ENCODE assay signal across 13 mouse cellular contexts in the genomic region with DNA sequence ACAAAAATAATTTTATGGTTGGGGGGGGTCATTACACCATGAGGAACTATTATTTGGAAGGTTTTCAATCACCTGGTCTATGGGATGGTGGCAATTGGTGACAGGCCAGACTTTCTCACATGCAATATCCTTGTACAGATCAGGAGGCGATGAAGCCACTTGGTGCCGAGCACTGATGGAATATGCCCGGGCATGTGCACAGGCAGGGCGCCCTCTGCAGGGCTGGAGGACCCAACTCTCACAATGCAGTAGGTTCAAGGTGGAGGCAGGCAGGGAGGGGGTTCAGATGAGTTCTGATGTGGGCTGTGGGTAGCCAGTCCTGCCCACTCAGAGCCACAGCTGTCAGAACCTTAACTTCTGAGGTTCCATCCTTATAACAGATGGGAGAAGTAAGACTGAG. TPM values are rescaled to one million over a fixed set of nuclear protein-coding genes. Genes with fewer than 3 reads are reported as not detected.
DNase-seq lines count a peak whose midpoint lies in the region; ATAC-seq and TF ChIP-seq lines count a peak whose summit lies in the region.
"Had no signal": no experiment of that assay in that cellular context is flagged by ENCODE, and none has a peak within 500 bp of the region (broad histone marks: within the 10 kb centered on the region; RNA-seq: fewer than 3 reads in every experiment).

No protein-coding gene starts in this region.

- DNase-seq in hindbrain, postnatal 0 days (ENCODE audit: low spot score) = no peak
- no peak for DNase-seq in hindbrain, embryonic 14.5 days (ENCODE audit: low spot score)
- DNase-seq in midbrain, postnatal 0 days (ENCODE audit: low spot score) = no peak
- no peak for DNase-seq in midbrain, embryonic 11.5 days (ENCODE audit: low spot score, missing footprints)
- peak; percentile 52 for DNase-seq in ES-CJ7 (ENCODE audit: low read depth, low spot score)
- DNase-seq in splenic B cell, adult 2 months (ENCODE audit: low read depth, low spot score) = peak; percentile 6
- no peak for DNase-seq in left cerebral cortex, postnatal 10 days (ENCODE audit: extremely low spot score in 1 of 2, low spot score in 2 of 2)
- DNase-seq: adrenal gland, postnatal 10 days; heart, adult 11 months; heart, postnatal 14 days had no signal

- no peak overlapping the region for H3K4me3 ChIP-seq in hindbrain, postnatal 0 days (ENCODE audit: low read length)
- H3K4me3 ChIP-seq in hindbrain, embryonic 14.5 days (replicated peaks; ENCODE audit: low read length) = no peak overlapping the region
- H3K4me3 ChIP-seq in midbrain, postnatal 0 days (ENCODE audit: low read depth, low read length) = no peak overlapping the region
- no peak overlapping the region for H3K4me3 ChIP-seq in midbrain, embryonic 11.5 days (ENCODE audit: low read depth, low read length)
- no peak overlapping the region for H3K4me3 ChIP-seq in hindbrain, embryonic 16.5 days (ENCODE audit: low read length)
- H3K4me3 ChIP-seq: limb, embryonic 13.5 days had no signal

- intact Hi-C loops in left cerebral cortex, postnatal 10 days (cut with DNase I) = no loop called here

- H3K27me3 ChIP-seq in hindbrain, postnatal 0 days (ENCODE audit: insufficient read depth, low read length) = no peaks in the 10 kb centered on the region
- H3K27me3 ChIP-seq in hindbrain, embryonic 14.5 days (ENCODE audit: control insufficient read depth, insufficient read depth, low read length) = no peaks in the 10 kb centered on the region
- H3K27me3 ChIP-seq in midbrain, postnatal 0 days (ENCODE audit: insufficient read depth, low read length) = no peaks in the 10 kb centered on the region
- H3K27me3 ChIP-seq in midbrain, embryonic 11.5 days (ENCODE audit: control insufficient read depth, insufficient read depth, low read length) = no peaks in the 10 kb centered on the region
- H3K27me3 ChIP-seq in splenic B cell, adult 2 months (ENCODE audit: control insufficient read depth, insufficient read depth, low read length, poor library complexity, severe bottlenecking) = no peaks in the 10 kb centered on the region
- H3K27me3 ChIP-seq in hindbrain, embryonic 16.5 days (replicated peaks; ENCODE audit: control insufficient read depth, insufficient read depth, low read length) = no peaks in the 10 kb centered on the region
- H3K27me3 ChIP-seq: limb, embryonic 13.5 days had no signal

- H3K4me1 ChIP-seq in hindbrain, postnatal 0 days (ENCODE audit: insufficient read depth, low read length) = no peaks in the 10 kb centered on the region
- no peaks in the 10 kb centered on the region for H3K4me1 ChIP-seq in hindbrain, embryonic 14.5 days (replicated peaks; ENCODE audit: control insufficient read depth, insufficient read depth, low read length)
- H3K4me1 ChIP-seq in midbrain, postnatal 0 days (ENCODE audit: insufficient read depth, low read length) = no peaks in the 10 kb centered on the region
- no peaks in the 10 kb centered on the region for H3K4me1 ChIP-seq in midbrain, embryonic 11.5 days (ENCODE audit: control insufficient read depth, insufficient read depth, low read length)
- no peaks in the 10 kb centered on the region for H3K4me1 ChIP-seq in hindbrain, embryonic 16.5 days (ENCODE audit: control insufficient read depth, insufficient read depth, low read depth, low read length)
- H3K4me1 ChIP-seq: limb, embryonic 13.5 days had no signal

- no peaks in the 10 kb centered on the region for H3K36me3 ChIP-seq in hindbrain, postnatal 0 days (ENCODE audit: insufficient read depth, low read length)
- H3K36me3 ChIP-seq in hindbrain, embryonic 14.5 days (replicated peaks; ENCODE audit: control insufficient read depth, insufficient read depth) = no peaks in the 10 kb centered on the region
- no peaks in the 10 kb centered on the region for H3K36me3 ChIP-seq in midbrain, postnatal 0 days (ENCODE audit: insufficient read depth, low read length)
- H3K36me3 ChIP-seq in midbrain, embryonic 11.5 days (ENCODE audit: control insufficient read depth, insufficient read depth, low read length) = no peaks in the 10 kb centered on the region
- no peaks in the 10 kb centered on the region for H3K36me3 ChIP-seq in splenic B cell, adult 2 months (ENCODE audit: control insufficient read depth, insufficient read depth, low read length, poor library complexity, severe bottlenecking)
- no peaks in the 10 kb centered on the region for H3K36me3 ChIP-seq in hindbrain, embryonic 16.5 days (ENCODE audit: control insufficient read depth, insufficient read depth, low read length)
- H3K36me3 ChIP-seq: limb, embryonic 13.5 days had no signal

- no peak overlapping the region for H3K4me2 ChIP-seq in hindbrain, postnatal 0 days (ENCODE audit: low read depth, low read length)
- no peak overlapping the region for H3K4me2 ChIP-seq in hindbrain, embryonic 14.5 days (replicated peaks)
- H3K4me2 ChIP-seq in midbrain, postnatal 0 days (ENCODE audit: low read depth, low read length, poor library complexity, severe bottlenecking) = no peak overlapping the region
- no peak overlapping the region for H3K4me2 ChIP-seq in midbrain, embryonic 11.5 days
- no peak overlapping the region for H3K4me2 ChIP-seq in hindbrain, embryonic 16.5 days (ENCODE audit: low read length)
- H3K4me2 ChIP-seq: limb, embryonic 13.5 days had no signal

- TF ChIP-seq CTCF in hindbrain, postnatal 0 days (IDR thresholded peaks at IDR 0.05; ENCODE audit: low read depth) = peak; percentile 39
- peak; percentile 29 for TF ChIP-seq CTCF in midbrain, postnatal 0 days (IDR thresholded peaks at IDR 0.05)

- ATAC-seq in hindbrain, postnatal 0 days = no peak
- no peak for ATAC-seq in hindbrain, embryonic 14.5 days (ENCODE audit: low FRiP score)
- ATAC-seq in midbrain, postnatal 0 days (ENCODE audit: low FRiP score) = no peak
- no peak for ATAC-seq in midbrain, embryonic 11.5 days (ENCODE audit: low FRiP score)
- no peak for ATAC-seq in hindbrain, embryonic 16.5 days

- H3K9ac ChIP-seq in hindbrain, postnatal 0 days (replicated peaks; ENCODE audit: low read length) = no peak overlapping the region
- H3K9ac ChIP-seq in hindbrain, embryonic 14.5 days = no peak overlapping the region
- H3K9ac ChIP-seq in midbrain, postnatal 0 days (replicated peaks; ENCODE audit: low read length, poor library complexity, severe bottlenecking) = no peak overlapping the region
- H3K9ac ChIP-seq in midbrain, embryonic 11.5 days (ENCODE audit: low read length) = no peak overlapping the region
- no peak overlapping the region for H3K9ac ChIP-seq in hindbrain, embryonic 16.5 days (ENCODE audit: low read depth, low read length)
- H3K9ac ChIP-seq: limb, embryonic 13.5 days had no signal

- H3K9me3 ChIP-seq in hindbrain, postnatal 0 days (ENCODE audit: low read length) = no peaks in the 10 kb centered on the region
- no peaks in the 10 kb centered on the region for H3K9me3 ChIP-seq in hindbrain, embryonic 14.5 days (ENCODE audit: control insufficient read depth, low read length)
- H3K9me3 ChIP-seq in midbrain, postnatal 0 days (ENCODE audit: low read length) = no peaks in the 10 kb centered on the region
- H3K9me3 ChIP-seq in midbrain, embryonic 11.5 days (ENCODE audit: control insufficient read depth, low read length) = no peaks in the 10 kb centered on the region
- no peaks in the 10 kb centered on the region for H3K9me3 ChIP-seq in hindbrain, embryonic 16.5 days (ENCODE audit: control insufficient read depth, low read length)
- H3K9me3 ChIP-seq: limb, embryonic 13.5 days had no signal

- no peak overlapping the region for H3K27ac ChIP-seq in hindbrain, postnatal 0 days
- no peak overlapping the region for H3K27ac ChIP-seq in hindbrain, embryonic 14.5 days
- H3K27ac ChIP-seq in midbrain, postnatal 0 days (ENCODE audit: low read depth, low read length) = no peak overlapping the region
- H3K27ac ChIP-seq in midbrain, embryonic 11.5 days (ENCODE audit: low read depth, low read length) = no peak overlapping the region
- H3K27ac ChIP-seq in hindbrain, embryonic 16.5 days (ENCODE audit: low read depth, low read length) = no peak overlapping the region
- H3K27ac ChIP-seq: limb, embryonic 13.5 days had no signal

- WGBS in hindbrain, postnatal 0 days = 84% methylated on average over 4 of the region's 4 CpGs
- WGBS in hindbrain, embryonic 14.5 days = 78% methylated on average over 4 of the region's 4 CpGs
- 79% methylated on average over 4 of the region's 4 CpGs for WGBS in midbrain, postnatal 0 days
- WGBS in midbrain, embryonic 11.5 days = 79% methylated on average over 4 of the region's 4 CpGs
- 82% methylated on average over 4 of the region's 4 CpGs for WGBS in hindbrain, embryonic 16.5 days

RNA-seq across cellular contexts. Expression of gene Otog, which starts 11.1 kb away (rescaled TPM):
- total RNA-seq in hindbrain, postnatal 0 days (2014; rRNA removed) = under 0.01 TPM in 1 of 2 replicates, not detected in the other
- 0.04 TPM in 1 of 2 replicates, not detected in the other for polyA plus RNA-seq in hindbrain, postnatal 0 days (2015; fragmentation: Nextera tagmentation; extraction: Ambion mirVana)
- 0.11 and 0.13 TPM in 2 replicates for polyA plus RNA-seq in hindbrain, embryonic 14.5 days (2014; fragmentation: Nextera tagmentation; extraction: Ambion mirVana)
- total RNA-seq in midbrain, postnatal 0 days (2014; rRNA removed) = 0.11 and 0.28 TPM in 2 replicates
- 0.01 and 0.07 TPM in 2 replicates for polyA plus RNA-seq in midbrain, postnatal 0 days (2015; fragmentation: Nextera tagmentation; extraction: Ambion mirVana)
- not detected in 2 replicates for polyA plus RNA-seq in midbrain, embryonic 11.5 days (2014; fragmentation: Nextera tagmentation; extraction: Ambion mirVana)
- total RNA-seq in left cerebral cortex, postnatal 10 days (2021) = under 1 TPM; 0.26 to 0.34 TPM
- polyA plus RNA-seq in hindbrain, embryonic 16.5 days (2015; fragmentation: Nextera tagmentation; extraction: Ambion mirVana) = 0.03 and 0.06 TPM in 2 replicates
- total RNA-seq: heart, postnatal 14 days had no signal

RNA-seq across cellular contexts. Expression of gene Ush1c, which starts 13.5 kb away (rescaled TPM):
- 1.7 TPM in 1 of 2 replicates, not detected in the other for total RNA-seq in hindbrain, postnatal 0 days (2014; rRNA removed)
- polyA plus RNA-seq in hindbrain, postnatal 0 days (2015; fragmentation: Nextera tagmentation; extraction: Ambion mirVana) = 1.5 and 1.6 TPM in 2 replicates
- 1.2 and 1.8 TPM in 2 replicates for polyA plus RNA-seq in hindbrain, embryonic 14.5 days (2014; fragmentation: Nextera tagmentation; extraction: Ambion mirVana)
- 0.44 and 0.85 TPM in 2 replicates for total RNA-seq in midbrain, postnatal 0 days (2014; rRNA removed)
- 1.7 and 1.8 TPM in 2 replicates for polyA plus RNA-seq in midbrain, postnatal 0 days (2015; fragmentation: Nextera tagmentation; extraction: Ambion mirVana)
- polyA plus RNA-seq in midbrain, embryonic 11.5 days (2014; fragmentation: Nextera tagmentation; extraction: Ambion mirVana) = 2.6 and 2.8 TPM in 2 replicates
- total RNA-seq in left cerebral cortex, postnatal 10 days (2021) = under 1 TPM in 1 of 2 experiments, not detected in 1; 0.16 TPM
- polyA plus RNA-seq in hindbrain, embryonic 16.5 days (2015; fragmentation: Nextera tagmentation; extraction: Ambion mirVana) = 2.5 and 2.6 TPM in 2 replicates
- total RNA-seq: layer of hippocampus, postnatal 14 days had no signal

Comparison
In these comparisons a context has a peak if more than half of its experiments do, and no peak if none do; other contexts are left out.
1. DNase-seq: peak in ES-CJ7 (single experiment) and splenic B cell, adult 2 months (single experiment); none in hindbrain, postnatal 0 days (single experiment), hindbrain, embryonic 14.5 days (single experiment), midbrain, postnatal 0 days (single experiment), midbrain, embryonic 11.5 days (single experiment) and left cerebral cortex, postnatal 10 days (0 of 2).